Mouse (Mus musculus) kidney, adult 2 months (tissue): ENCODE results near the gene Dock7.

Source experiments
- CTCF ChIP-seq: fragments of 200-500 bp; conservative IDR thresholded peaks from 2 replicates; pipeline ENCODE4 v1.5.1; 2011; ENCODE audit warnings: low read depth, mild to moderate bottlenecking, control low read depth, low read length, moderate library complexity, mixed read lengths; ENCODE audit not compliant: insufficient read depth, insufficient read length
- POLR2A ChIP-seq: fragments of 200-500 bp; IDR thresholded peaks from one replicate; pipeline ENCODE4 v1.6.1; 2011; ENCODE audit warnings: low read depth, low read length, control low read depth

GRCm38 (mm10) chr4:99011039-99011438, 109.7 kb downstream of the Dock7 start:
- TF ChIP-seq CTCF, result no peak
- TF ChIP-seq POLR2A, result no peak
